Mouse (Mus musculus) liver, adult 2 months (tissue): Measurements from ENCODE around the gene F10.

Experiments
- CTCF ChIP-seq: fragments of 200-500 bp; IDR thresholded peaks from 2 replicates; pipeline ENCODE4 v1.5.1; 2011; ENCODE audit warnings: low read depth, low read length, control low read depth
- POLR2A ChIP-seq: fragments of 200-500 bp; IDR thresholded peaks from 2 replicates; pipeline ENCODE4 v1.6.1; 2011; ENCODE audit warnings: low read length, control low read depth; ENCODE audit not compliant: insufficient read depth; ENCODE audit errors: extremely low read depth

- TF ChIP-seq CTCF (peak; percentile 90), POLR2A (no peak)
Measured at GRCm38 (mm10) chr8:13010313-13010712, 26.8 kb upstream of the F10 start.
